Mouse (Mus musculus): ENCODE data around the gene Lrrn4cl.

DNA sequence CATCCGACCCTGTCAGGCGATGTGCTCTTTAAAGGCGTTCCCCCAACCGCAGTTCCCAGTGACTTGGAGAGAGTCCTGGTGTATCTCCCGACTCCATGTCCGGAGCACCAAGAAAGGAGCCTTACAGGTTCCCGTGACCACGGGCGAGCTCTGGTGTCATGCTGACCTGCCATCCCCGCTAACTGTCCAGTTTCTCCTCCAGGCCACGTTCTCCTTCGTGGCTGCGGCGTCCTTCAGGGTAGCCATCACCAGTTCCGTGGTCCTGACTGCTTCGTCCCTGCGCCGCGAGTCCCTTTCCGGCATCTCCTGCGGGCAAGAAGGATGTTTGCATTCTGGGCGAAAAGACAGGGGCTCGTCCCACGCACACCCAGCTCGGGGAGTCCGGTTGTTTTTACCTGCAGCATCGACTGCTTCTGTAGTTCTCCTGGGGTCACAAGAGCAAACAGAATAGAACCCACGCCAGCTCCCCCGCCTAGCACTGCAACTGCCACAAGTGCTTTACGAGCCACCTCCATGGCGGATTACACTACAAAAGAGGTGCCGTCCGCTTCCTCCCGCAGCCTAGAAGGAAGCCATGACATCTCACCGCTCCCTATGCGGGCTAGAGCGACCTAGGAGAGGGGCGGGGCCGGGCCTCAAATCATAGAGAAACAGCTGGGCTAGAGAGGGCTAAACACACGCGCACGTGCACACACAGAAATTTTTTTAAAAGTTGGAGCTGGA, 29.9 kb downstream of the Lrrn4cl start, which contains the start of gene Uqcc3:
- TF ChIP-seq CTCF (conservative IDR thresholded peaks at IDR 0.05; ENCODE audit: low read length) = no peak
- no peak for TF ChIP-seq NANOG (IDR thresholded peaks at IDR 0.05; ENCODE audit: borderline replicate concordance, low read length)

Data from E14TG2a.4 (cell line).